Mouse (Mus musculus): ENCODE data around the gene Cmc1.

- TF ChIP-seq CTCF (IDR thresholded peaks at IDR 0.05; ENCODE audit: extremely low read depth, insufficient read depth, insufficient read length, insufficient replicate concordance), result no peak
- no peak for TF ChIP-seq POLR2A (IDR thresholded peaks at IDR 0.05; ENCODE audit: low read depth, low read length)
These were observed 37.4 kb upstream of the Cmc1 start for GRCm38 (mm10) chr9:118187420-118187819.

Data from spleen, adult 2 months (tissue).